Mouse (Mus musculus) right cerebral cortex, postnatal 36 days (tissue): Measurements from ENCODE around the gene Pex26.

ENCODE experiments used
- DNase-seq, 2 experiments: peaks; one replicate each; pipeline ENCODE4 v3.0.0; 2022; ENCODE audit warnings: low spot score in 2 of 2, mixed read lengths in 1 of 2

Pex26 gene

DNA sequence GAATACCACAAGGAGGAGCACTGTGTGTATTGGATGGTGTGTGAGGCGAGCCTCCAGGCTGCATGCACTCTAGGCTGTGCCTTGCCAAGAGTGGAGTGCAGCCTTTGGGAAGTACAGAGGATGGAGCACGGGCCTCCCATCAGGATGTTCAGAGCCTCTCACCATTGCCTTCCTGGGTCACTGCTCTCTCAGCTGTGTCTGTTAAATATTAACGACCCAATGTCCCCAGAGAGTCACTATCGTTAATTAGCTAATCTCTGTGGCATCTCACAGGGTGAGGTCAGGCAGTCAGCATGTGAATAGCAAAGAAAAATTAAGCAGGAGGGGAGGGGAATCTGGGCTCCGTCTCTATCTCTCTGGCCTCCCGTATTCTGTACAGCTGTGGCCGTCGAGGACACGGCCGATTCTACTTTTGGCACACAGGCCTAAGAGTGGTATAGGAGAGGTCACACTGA, 17.3 kb upstream of the Pex26 start:
- DNase-seq: no peak

DNA sequence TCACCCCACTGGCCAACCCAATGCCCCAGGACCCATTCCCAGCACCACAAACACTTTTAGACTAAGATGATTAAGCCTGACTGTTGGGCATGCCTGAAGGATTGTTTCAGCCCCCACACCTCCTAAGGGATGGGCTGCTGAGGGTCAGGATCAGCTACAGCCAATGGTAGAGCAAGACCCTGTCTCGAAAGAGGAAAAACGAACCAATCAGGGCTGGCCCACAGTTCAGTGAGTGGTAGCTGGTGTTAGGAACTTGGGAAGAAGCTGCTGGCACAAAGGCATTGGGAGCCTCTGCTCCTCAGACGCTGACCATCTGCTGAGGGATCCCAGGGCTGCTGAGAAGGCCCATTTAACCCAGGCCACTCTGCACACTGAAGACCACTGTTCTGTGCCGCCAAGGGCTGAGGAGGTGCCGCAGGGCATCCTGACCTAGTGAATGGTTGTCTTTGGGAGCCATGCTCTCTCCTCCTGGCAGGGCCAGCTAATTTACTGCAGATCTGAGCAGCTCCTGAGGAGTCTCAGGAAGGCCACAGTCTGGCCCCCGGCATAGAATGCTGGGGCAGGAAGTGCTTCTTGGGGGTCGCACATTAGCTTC, 16.0 kb upstream of the Pex26 start:
- DNase-seq: no peak

DNA sequence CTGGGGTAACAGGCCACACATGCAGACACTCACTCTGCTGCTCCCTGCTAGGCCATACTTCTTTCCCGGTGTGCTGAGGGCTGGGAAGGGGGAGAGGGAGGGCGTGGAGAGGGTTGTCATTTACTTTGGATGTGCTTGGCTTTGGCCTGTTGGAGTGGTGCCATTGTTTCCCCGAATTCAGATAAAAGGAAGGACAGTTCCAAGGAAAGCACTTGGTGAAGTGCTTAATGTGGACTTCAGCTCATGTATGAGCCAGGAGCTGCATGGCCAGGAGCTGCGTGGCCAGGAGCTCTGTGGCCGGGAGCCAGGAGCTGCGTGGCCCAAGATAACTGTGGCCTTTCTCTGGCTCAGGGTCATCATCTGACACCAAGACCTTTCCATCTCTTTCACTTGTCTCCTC, 12.4 kb upstream of the Pex26 start:
- DNase-seq: no peak

DNA sequence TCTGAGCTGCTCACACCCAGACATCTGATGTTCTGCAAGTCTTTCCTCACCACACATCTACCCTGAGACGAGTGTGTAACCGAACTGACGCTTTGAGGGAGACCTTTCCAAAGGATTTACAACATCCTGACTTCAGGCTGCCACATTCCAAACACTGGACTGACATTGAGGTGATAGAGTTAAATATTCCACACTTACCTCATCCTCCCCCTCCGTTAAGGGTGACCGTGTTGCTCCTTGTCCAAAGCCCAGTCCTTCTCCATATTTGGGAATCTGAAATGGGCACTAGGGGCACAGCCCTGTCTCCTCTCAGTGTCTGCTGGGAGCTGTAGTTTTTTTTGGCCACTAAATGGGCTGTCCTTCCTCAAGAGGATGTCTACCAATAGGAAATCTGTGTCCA, 10.0 kb upstream of the Pex26 start:
- no peak for DNase-seq

DNA sequence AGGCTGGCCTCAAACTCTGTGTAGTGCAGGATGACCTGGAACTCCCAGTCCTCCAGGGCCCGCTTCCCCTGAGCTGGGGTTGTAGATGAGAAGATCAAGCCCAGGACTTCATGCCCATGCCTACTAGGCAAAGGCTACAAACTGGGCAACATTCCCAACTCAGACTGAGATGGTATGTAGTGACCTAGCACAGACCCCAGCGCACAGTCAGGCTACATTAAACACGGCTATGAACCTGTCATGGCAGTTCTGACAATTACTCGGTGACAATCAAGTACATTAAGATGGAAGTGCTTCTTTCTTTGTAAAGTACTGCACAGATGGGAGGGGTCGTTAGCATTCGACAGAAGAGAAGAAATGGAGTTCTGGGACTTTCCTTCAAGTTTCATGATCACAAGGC, 8.7 kb upstream of the Pex26 start:
- DNase-seq: no peak

DNA sequence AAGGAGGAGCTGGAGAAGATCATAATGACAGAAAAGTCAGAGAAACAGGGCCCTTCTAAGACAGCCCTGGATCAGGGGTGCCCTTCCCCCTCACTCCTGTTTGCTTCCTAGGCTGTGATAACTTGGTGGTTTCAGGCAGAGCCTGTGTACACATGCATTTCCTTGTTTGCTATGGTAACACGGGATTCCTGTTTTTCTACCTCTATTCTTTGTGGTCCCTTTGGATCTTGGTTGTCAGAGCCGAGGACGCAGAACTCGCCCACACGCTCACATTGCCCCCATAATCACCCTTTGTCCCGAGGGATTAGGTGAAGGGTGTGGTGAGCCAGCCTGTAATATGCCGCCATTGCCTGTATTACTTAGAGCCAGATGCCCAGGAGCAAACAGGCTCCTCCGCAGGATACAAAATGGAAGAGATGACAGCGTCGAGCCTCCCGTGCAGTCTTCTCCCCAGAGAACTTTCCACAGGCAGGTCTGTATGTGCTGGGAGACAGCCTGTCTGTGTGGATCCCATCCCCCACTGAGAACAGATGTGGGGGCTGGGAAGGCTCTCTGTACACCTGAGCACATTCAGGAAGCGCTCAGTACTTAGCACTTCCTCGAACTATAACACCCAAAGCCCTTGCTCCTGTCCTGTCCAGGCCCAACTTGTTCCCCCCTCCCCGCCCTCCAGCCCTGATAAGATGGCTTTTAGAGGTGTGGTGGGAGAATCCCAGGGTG, 7.3 kb upstream of the Pex26 start:
- no peak for DNase-seq

DNA sequence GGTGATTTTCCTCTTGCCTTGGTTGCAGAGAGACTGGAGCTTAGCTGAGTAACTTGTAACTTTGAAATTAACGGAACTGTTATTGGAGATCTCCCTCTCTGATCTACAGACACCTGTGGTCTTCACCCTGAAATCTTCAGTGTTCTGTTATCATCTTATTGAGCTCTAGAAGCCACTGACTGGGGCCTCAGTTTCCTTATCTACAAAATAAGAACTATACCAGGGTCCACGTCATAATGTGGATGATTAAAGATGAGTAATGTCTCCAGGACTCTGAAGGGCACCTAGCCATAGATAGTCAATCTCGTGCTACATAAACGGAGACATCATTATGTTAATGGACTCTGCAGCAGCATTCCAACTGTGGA, 6.8 kb upstream of the Pex26 start:
- no peak for DNase-seq

DNA sequence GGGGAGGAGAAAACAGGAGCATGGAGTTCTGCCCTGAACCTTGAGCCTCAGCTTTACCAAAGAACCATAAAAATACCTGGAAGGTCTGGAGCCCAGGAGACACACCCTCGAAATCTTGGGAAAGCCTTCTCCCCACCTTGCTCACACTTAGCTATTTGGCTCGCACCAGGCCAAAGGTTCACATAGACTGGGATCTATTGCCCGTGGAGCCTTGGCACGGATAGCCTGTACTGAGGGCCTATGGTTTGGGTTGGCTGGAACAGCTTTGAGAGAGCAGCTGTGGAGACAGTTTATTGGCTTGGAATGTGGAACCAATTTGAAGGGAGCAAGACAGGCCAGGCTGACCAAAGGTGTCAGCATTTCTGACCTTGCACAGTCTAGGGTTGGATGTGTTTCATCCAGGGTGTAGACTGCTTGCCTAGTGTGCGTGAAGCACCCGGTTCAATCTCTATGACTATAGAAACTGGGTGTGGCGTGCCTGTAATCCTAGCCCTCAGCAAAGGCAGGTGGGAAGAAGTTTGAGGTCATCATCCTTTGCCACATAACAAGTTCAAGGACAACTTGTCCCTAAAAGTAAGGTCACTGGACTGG, 6.3 kb upstream of the Pex26 start:
- no peak for DNase-seq

DNA sequence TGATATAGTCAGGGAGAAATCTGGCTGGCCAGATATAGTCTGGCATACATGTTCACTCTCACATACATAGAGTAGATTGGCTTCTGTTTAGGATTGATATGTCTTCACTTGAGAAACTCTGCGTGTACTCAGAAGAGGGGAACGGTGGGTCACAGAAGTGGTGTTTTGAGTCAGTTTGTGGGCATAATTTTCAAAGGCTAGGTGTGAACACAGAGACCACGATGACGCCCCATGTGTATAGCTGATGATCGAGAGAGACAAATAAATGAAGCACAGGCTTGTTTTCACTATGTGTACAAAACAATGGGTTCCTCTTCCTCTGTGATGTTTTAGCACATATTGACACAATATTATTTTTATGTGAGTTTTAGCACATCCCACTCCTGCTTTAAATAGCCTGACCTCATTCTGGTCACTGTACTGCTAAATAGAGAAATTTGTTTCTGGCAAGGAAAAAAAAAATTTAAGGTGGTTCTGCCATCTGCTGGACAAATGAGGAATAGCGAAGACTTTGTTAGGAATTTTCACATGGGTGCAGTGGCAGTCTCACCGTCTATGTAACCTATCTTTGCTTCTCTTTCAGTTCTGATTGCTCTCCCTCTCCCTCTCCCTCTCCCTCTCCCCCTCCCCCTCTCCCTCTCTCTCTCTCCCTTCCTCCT, 4.6 kb upstream of the Pex26 start:
- DNase-seq: peak; percentile 30 to 52

DNA sequence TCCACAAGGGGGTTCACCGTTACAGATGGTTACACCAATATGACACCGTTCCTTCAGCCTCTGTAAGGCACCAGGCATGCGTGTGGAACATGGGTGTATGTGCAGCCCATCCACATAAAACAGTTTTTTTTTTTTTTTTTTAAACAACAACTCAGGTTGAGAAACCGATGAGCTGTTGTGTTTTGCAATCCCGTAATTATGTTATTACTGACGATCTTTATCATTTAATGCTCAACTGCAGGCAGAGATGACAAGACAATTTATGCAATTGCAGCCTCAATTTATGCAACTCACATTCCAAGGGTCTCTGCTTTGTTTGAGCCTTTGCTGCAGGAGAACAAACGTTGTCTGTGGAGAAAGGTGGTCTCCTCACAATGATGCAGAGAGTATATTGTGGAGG, 3.6 kb upstream of the Pex26 start:
- no peak for DNase-seq

DNA sequence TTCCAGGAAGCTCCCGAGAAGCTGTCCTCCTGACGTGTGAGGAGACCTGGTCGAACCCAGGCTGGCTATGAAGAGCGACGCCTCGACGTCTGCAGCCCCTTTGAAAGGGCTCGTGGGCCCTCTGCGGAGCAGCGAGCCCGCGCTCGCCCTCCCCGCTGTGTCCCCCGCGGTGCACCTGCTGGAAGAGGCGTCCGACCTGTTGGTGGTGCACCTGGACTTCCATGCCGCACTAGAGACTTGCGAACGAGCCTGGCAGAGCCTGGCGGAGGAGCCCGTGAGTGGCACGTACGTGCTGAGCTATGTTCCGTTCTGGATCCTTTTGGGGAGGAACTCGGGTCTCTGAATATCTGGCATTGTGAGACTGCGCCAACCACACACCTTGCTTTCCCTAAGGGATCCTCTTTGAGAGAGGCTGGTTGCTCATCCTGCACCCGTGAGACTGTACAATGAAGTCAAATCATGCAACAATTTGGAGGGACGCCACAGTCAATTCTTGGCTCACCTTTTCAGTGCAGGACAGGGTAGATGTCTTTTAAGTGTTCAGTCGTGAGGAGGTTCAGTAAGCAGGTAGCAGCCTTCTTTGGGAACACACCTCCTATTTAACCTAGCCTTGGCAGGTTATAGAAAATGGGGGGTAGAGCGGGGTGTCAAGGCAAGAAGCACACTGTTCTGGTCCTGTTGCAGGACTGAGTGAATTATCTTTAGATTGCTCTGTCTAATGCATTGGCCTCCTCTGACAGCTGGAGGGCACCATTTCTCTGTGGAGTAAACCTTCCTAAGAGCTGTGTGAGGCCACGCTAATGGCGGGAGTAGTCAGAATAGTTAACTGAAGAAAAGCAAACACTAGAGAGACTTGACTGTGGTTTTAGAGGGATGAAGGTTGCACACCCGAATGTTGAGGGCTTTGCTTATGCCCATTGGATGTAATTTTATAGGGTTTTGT, 1.0 kb downstream of the Pex26 start:
- no peak for DNase-seq

DNA sequence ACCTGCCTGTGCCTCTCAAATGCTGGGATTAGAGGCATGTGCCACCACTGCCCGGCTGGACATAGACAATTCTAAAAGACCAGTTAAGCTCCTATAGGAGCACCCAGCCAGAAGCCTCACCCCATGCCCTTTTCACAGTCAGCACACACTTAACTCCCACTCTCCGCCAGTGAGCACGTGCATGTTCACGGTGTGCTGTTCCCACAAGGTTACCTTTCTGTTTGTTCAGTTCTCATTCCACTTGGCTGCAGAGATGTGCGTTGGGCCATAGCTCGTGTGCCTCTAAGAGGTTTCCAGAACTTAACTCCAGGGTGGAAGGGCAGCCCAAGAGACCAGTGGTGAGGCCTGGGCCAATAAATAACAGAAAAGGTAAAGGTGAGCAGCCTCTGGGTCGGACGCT, 1.8 kb downstream of the Pex26 start:
- DNase-seq: no peak

DNA sequence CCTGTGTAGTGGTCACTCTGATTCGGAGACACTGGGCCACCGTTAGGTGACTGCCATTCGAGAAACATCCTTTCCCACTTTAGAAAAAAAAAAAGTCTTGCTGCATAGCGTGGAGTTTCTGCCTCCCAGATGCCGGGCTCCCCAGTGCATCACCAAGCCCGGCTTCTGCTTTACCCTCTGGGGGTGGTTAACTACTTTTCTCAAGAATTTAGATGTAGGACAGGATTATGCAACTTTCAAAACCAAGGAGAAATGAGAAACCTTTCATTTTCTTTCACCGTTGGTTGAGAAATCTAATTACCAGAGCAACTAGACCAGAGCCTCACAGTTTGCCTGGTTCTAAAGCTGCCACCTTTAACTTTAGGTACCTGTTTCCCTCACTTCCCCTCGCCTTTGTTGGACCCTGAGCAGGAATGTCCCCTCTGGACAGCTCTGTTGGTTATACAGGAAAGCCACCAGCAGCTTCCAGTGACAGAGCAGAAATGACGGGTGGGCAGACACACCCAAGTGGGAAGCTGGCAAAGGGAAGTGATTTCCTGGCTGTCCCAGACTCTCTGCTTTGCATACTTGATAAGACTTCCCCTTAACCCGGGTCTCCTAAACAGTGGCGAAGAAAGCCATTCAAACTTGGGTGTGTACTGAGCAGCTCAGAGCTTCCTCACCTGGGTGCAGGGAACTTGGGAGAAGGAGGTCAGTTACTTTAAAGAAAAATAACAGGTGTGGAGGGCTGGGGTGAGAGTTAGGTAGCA, 8.0 kb downstream of the Pex26 start:
- DNase-seq: no peak

DNA sequence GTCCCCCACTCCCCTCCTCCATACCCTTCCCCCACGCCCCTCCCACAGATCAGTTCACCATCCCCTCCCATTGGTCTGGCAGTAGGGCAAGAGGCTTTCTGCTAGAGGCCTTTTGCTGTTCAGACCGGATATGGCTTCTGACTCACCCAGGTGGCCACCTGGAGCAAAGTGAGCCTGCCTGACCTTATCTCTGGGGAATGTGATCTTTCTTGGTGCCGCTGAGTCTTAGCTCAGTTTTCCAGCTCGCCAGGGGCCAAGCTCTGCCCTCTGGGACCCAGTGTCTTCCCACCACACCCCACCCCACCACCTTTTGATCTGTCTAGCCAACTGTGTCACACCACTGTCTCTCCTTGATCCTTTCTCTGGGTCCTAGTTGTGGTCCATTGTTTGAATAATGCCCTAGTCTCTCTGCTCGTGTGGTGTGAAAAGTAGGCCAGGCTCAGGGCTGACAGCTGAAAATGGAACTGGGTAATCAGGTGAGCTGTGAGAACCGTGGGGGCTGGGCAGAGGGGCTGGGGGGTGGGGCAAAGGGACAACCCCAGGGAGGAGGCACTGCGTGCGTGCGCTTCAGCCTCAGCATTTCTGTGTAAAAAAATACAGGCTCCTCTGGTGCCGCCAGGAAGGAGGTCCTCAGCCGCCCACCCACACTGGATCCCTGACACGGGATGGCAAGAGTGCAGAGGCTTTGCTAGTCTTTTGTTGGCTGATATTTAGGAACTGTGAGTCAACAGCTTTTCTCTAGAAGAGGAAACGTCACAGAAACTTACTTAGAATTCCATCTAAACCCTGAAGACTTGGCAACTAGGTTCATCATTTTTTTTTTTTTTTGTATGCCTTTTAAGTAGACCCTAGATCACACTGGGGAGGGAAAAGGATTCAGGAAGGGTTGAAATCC, 10.8 kb downstream of the Pex26 start:
- no peak for DNase-seq

DNA sequence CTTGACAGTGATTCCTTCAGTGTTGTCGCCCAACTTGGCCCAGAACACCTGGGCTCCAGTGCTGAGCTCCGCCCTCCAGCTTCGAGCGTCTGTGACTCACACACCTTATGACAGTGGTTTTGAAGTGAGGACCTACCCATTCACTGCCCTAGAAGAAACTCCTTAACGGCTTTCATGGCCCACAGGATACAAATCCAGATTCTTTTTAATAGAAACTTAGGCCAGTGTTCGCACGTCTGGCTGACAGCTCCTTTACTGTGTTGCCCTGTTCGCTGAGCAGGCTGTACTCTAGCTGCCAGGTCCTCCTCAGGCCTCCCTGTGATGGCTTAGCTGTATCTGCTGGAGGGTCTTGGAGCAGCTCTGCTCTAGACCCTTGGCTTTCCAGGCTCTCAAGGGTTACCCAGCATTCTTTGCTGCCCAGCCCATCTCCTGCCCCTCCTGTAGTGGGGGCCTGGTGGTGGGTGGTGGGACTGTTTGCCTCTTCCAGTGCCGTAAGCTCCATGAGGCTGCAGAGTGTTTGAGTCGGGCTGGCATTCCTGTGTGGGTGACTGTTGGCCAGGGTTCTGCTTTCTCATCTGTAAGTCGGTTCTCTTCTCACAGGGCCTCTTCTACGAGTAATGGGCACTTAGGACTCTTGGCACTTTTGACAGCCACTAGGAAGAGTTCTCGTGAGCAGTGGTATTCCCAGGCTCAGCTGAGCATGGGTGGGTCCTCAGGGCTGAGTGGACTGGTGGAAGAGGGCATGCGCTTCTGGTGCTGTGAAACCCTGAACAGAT, 11.7 kb downstream of the Pex26 start:
- no peak for DNase-seq

DNA sequence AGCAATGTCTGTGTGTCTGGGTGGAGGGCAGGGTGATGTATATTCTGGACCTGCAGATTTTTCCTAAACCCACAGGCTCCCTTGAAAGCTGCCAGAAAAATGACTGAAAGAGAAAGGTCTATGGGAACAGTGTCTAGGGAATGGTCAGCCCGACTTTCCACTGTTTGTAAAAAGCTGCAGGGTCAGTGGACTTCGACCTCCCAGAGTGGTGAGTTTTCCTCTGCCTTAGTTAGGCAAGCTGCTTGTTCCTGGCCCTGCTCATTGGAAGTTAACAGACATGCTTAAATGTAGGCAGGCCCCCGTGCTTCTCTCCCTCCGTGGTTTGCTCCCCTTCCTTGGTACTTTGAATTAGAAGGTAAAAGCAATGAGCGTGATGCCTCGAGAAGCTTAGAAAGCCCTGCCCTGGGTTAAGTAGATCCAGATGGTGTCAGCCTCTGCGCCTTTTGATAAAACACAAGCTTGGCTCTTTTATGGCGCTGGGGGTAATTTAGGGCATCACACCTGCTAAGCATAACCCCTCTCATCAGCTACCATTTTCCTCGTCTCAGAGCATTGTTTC, 14.4 kb downstream of the Pex26 start:
- no peak for DNase-seq

DNA sequence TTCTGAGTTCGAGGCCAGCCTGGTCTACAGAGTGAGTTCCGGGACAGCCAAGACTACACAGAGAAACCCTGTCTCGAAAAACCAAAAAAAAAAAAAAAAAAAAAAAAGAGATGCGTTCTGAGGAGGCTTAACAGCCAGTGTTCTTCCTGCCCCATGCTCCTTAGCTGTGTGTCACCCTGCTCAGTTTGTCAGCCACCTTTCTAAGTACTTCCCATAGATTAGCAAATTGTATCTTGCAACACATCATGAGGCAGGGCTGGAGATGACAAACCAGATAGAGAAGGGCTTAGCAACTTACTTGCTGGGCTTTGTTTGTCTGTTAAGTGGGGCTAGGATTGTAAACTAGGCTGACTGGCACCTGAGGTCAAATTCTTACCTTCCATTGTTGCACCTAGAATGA, 17.0 kb downstream of the Pex26 start:
- DNase-seq: no peak

DNA sequence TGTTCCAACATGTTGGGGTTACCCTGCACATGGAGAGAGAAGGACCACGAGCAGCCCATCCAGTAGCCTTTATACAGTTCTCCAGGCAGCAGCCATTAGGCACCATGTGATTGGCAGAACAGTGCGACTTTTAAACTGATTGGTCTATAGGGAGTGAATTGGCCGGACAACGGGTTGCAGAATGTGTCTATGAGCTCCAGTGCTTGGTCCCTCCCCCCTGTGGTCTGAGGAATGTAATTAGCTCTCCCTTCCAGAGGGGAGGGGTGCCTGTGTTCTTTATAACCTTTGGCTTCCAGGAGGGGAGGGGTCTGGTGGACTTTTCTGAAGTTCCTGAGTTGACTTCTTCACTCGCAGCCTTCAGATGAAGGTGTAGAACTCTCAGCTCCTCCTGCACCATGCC, 18.6 kb downstream of the Pex26 start:
- DNase-seq: no peak

DNA sequence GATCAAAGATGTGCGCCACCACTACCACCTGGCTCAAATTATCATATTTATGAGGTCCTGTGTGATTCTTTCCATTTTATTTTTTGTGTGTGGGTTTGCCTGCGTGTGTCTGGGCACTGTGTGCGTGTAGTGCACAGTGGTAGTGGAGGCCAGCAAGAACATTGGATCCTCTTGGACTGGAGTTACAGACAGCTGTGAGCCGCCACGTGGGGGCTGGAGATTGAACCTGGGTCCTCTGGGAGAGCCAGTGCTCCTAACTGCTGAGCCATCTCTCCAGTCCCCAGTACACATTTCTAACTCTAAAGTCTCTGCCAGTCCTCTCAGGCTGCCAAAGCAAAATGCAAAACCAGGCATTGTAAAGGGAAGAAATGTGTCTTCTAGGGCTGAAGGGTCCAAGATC, 23.0 kb downstream of the Pex26 start:
- no peak for DNase-seq
